Mouse (Mus musculus): ENCODE data around the gene Prr12.

DNA sequence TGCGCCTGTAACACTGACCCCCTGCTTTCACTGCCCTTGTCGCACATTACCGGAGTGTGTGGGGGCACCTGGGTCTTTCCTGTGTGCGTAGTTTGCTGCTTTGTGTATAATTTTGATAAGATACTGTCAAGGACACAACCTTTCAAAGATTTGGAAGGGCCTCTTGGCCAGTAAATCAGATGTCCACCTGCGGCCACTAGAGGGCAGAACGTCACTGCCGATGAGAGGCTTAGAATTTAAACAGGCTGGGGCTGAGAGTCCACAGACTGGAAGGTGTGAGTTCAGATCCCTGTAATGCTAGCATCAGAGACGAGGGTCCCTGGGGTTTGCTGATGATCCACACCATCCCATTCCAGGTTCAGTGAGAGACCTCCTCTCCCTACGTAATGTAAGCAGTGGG is 25.8 kb upstream of the Prr12 start:
- TF ChIP-seq CTCF (IDR thresholded peaks at IDR 0.05; ENCODE audit: low read depth, low read length) (peak; percentile 71), TAL1 (conservative IDR thresholded peaks at IDR 0.05; ENCODE audit: low read depth, low read length) (no peak), GATA1 (IDR thresholded peaks at IDR 0.05; ENCODE audit: borderline replicate concordance, low read length) (no peak)
